Mouse (Mus musculus) neural tube, embryonic 13.5 days (tissue): ENCODE measurements around the gene Tulp2. TPM values are rescaled to one million over a fixed set of nuclear protein-coding genes. Genes with fewer than 3 reads are reported as not detected.
"Not testable (repeated sequence)": the region's sequence is repeated elsewhere in the genome, so short reads cannot be mapped to it uniquely, and the experiment has no call there.

Experiments used
- ATAC-seq: fragments of 200-750 bp; cut with Nextera tagmentation; 2 replicates; pipeline ENCODE4 v1.8.0; 2017; ENCODE audit warnings: low read depth, mild to moderate bottlenecking, moderate TSS enrichment, moderate library complexity
- H3K27ac ChIP-seq: fragments of 300-500 bp; sonication (generic); replicated peaks from 2 replicates; pipeline ENCODE4 v1.5.1; 2015; ENCODE audit warnings: moderate library complexity, mild to moderate bottlenecking, inconsistent platforms
- H3K27me3 ChIP-seq: fragments of 300-500 bp; sonication (generic); 2 replicates; pipeline ENCODE4 v1.6.1; 2015; ENCODE audit warnings: mild to moderate bottlenecking, inconsistent platforms
- H3K36me3 ChIP-seq: fragments of 300-500 bp; sonication (generic); 2 replicates; pipeline ENCODE4 v1.6.1; 2015; ENCODE audit warnings: mild to moderate bottlenecking, inconsistent platforms
- H3K4me1 ChIP-seq: fragments of 300-500 bp; sonication (generic); replicated peaks from 2 replicates; pipeline ENCODE4 v1.6.1; 2015; ENCODE audit warnings: inconsistent platforms
- H3K4me2 ChIP-seq: fragments of 300-500 bp; sonication (generic); 2 replicates; pipeline ENCODE4 v1.6.1; 2015; ENCODE audit warnings: inconsistent platforms, mild to moderate bottlenecking, moderate library complexity
- H3K4me3 ChIP-seq: fragments of 300-500 bp; sonication (generic); 2 replicates; pipeline ENCODE4 v1.5.1; 2015; ENCODE audit warnings: mild to moderate bottlenecking, inconsistent platforms
- H3K9ac ChIP-seq: fragments of 300-500 bp; sonication (generic); 2 replicates; pipeline ENCODE4 v1.6.1; 2015; ENCODE audit warnings: moderate library complexity, mild to moderate bottlenecking, inconsistent platforms
- H3K9me3 ChIP-seq: fragments of 300-500 bp; sonication (generic); 2 replicates; pipeline ENCODE4 v1.6.1; 2016; ENCODE audit warnings: inconsistent platforms
- WGBS: fragments of 180-500 bp; shearing (Covaris S2); methylation state at CpG from one replicate; pipeline ENCODE4 v1.1.7; 2015; 5-methylcytosine and 5-hydroxymethylcytosine counted together
- polyA plus RNA-seq: library from polyadenylated mRNA; unstranded; fragments of >200 nt; fragmentation: Nextera tagmentation; extraction: Ambion mirVana; gene quantifications from 2 replicates; pipeline ENCODE4 v1.2.1, GENCODE M21; 2015

The Tulp2 gene
- polyA plus RNA-seq, 1 experiment from 2014 or later: 0.13 TPM

GRCm38 (mm10) chr7:45519345-45520120, 37.9 kb downstream of the Tulp2 start:
- no peak overlapping the region for H3K4me2 ChIP-seq
- no peaks in the 10 kb centered on the region for H3K27me3 ChIP-seq
- ATAC-seq: no peak
- H3K9ac ChIP-seq: no peak overlapping the region
- no peaks in the 10 kb centered on the region for H3K9me3 ChIP-seq
- peaks cover 23% of the 10 kb centered on the region for H3K4me1 ChIP-seq
- 0 out of 2 replicates have a peak, but pooled peaks cover 3% of the 10 kb centered on the region for H3K36me3 ChIP-seq
- H3K4me3 ChIP-seq: no peak overlapping the region
- H3K27ac ChIP-seq: no peak overlapping the region
- WGBS: 64% methylated on average over 8 of the region's 8 CpGs

- WGBS: 97% methylated on average over 7 of the region's 7 CpGs
- no peak for ATAC-seq
- H3K36me3 ChIP-seq: 0 out of 2 replicates have a peak, but pooled peaks cover 3% of the 10 kb centered on the region
- peaks cover 34% of the 10 kb centered on the region for H3K4me1 ChIP-seq
- H3K27ac ChIP-seq: no peak overlapping the region
- H3K27me3 ChIP-seq: no peaks in the 10 kb centered on the region
- no peak overlapping the region for H3K9ac ChIP-seq
- H3K4me3 ChIP-seq: no peak overlapping the region
- H3K9me3 ChIP-seq: no peaks in the 10 kb centered on the region
- no peak overlapping the region for H3K4me2 ChIP-seq
Measured at GRCm38 (mm10) chr7:45520605-45521004, 38.9 kb downstream of the Tulp2 start.

DNA sequence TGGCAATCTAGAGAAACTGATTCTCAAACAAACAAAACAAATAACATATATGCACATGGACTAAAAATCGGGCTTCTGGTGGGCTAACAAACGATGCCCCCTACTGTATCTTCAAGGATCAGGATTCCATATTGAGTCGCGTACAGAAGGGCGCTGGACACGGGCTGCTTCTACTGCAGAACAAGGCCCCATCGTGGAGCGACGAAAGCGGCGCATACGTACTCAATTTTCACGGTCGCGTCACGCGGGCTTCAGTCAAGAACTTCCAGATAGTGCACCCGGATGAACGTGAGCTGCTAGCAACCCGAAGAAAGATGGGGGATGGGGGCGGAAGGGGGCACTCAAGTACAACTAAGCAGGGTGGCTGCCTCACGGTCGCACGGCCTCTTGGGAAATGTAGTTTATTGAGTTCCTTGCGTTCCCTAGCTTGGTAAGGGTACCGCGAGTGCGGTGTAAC, 40.1 kb downstream of the Tulp2 start:
- peak overlapping the region; percentile 88 for H3K27ac ChIP-seq
- under 1% methylated on average over 28 of the region's 28 CpGs for WGBS
- H3K27me3 ChIP-seq: no peaks in the 10 kb centered on the region
- H3K4me1 ChIP-seq: peaks cover 37% of the 10 kb centered on the region
- 0 out of 2 replicates have a peak, but pooled peaks cover 3% of the 10 kb centered on the region for H3K36me3 ChIP-seq
- H3K4me3 ChIP-seq: peak overlapping the region; percentile 48
- H3K9me3 ChIP-seq: no peaks in the 10 kb centered on the region
- peak overlapping the region; percentile 58 for H3K4me2 ChIP-seq
- peak overlapping the region; percentile 72 for H3K9ac ChIP-seq
- ATAC-seq: peak; percentile 63

- H3K27me3 ChIP-seq: no peaks in the 10 kb centered on the region
- peak overlapping the region; percentile 58 for H3K4me2 ChIP-seq
- no peak for ATAC-seq
- H3K4me3 ChIP-seq: peak overlapping the region; percentile 48
- peaks cover 37% of the 10 kb centered on the region for H3K4me1 ChIP-seq
- peak overlapping the region; percentile 72; the same call in 1 of the 2 replicates for H3K9ac ChIP-seq
- H3K9me3 ChIP-seq: no peaks in the 10 kb centered on the region
- H3K36me3 ChIP-seq: 0 out of 2 replicates have a peak, but pooled peaks cover 3% of the 10 kb centered on the region
- WGBS: 57% methylated on average over 16 of the region's 16 CpGs
- peak overlapping the region; percentile 88; the same call in 1 of the 2 replicates for H3K27ac ChIP-seq
Measured at GRCm38 (mm10) chr7:45522194-45522752, 40.6 kb downstream of the Tulp2 start.

DNA sequence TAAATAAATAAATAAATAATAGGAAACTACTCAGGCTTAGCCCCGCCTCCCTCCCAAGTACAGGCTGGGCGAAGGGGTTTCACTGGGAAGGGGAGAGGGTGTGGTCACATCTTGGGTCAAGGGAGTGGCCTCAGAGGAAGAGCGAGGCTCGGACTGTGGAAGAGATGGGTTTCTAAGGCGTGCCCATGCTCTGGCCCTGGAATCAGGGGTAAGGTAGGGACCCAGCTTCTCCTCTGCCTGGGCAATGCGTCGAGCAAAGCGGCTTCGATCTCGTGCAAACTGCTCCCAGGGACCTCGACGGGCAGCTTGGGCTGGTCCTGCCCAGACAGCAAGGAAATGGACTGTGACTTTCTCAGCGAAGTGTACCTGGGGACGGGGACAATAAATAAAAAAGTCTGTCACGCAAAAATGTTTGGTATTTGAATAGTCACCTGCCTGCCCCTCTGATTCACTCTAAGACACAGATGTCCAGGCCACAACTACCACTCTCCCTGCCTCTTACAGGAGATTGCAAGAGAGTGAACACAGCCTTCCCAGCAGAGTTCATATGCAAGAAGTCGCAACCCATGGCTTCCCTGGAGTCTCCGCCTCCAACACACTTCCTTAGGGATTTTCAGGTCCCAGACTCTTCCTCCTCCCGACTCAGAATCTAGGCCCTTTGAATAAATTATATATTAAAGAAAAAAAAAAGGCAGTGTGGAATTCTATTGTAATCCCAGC, 41.4 kb downstream of the Tulp2 start:
- H3K4me2 ChIP-seq: peak overlapping the region; percentile 33
- no peak overlapping the region for H3K9ac ChIP-seq

GRCm38 (mm10) chr7:45523678-45524170, 42.0 kb downstream of the Tulp2 start:
- H3K4me1 ChIP-seq: peaks cover 37% of the 10 kb centered on the region
- 0 out of 2 replicates have a peak, but pooled peaks cover 3% of the 10 kb centered on the region for H3K36me3 ChIP-seq
- H3K4me3 ChIP-seq: no peak overlapping the region
- no peaks in the 10 kb centered on the region for H3K9me3 ChIP-seq
- H3K27me3 ChIP-seq: no peaks in the 10 kb centered on the region
- ATAC-seq: no peak
- H3K27ac ChIP-seq: no peak overlapping the region
- peak overlapping the region; percentile 54; the same call in 1 of the 2 replicates for H3K9ac ChIP-seq
- WGBS: 82% methylated on average over 13 of the region's 13 CpGs
- peak overlapping the region; percentile 33 for H3K4me2 ChIP-seq

More for the DNA sequence above, 41.4 kb downstream of the Tulp2 start:
- ATAC-seq: no peak
- no peaks in the 10 kb centered on the region for H3K9me3 ChIP-seq
- H3K36me3 ChIP-seq: 0 out of 2 replicates have a peak, but pooled peaks cover 3% of the 10 kb centered on the region
- 75% methylated on average over 18 of the region's 18 CpGs for WGBS
- peaks cover 37% of the 10 kb centered on the region for H3K4me1 ChIP-seq
- H3K27me3 ChIP-seq: no peaks in the 10 kb centered on the region
- H3K4me3 ChIP-seq: peak overlapping the region; percentile 10; the same call in 1 of the 2 replicates
- H3K27ac ChIP-seq: no peak overlapping the region

- H3K9me3 ChIP-seq: no peaks in the 10 kb centered on the region
- H3K27ac ChIP-seq: peak overlapping the region; percentile 89
- peak overlapping the region; percentile 88 for H3K9ac ChIP-seq
- H3K4me1 ChIP-seq: peaks cover 37% of the 10 kb centered on the region
- no peaks in the 10 kb centered on the region for H3K27me3 ChIP-seq
- 0 out of 2 replicates have a peak, but pooled peaks cover 3% of the 10 kb centered on the region for H3K36me3 ChIP-seq
- peak overlapping the region; percentile 84 for H3K4me2 ChIP-seq
- ATAC-seq: 0 out of 2 replicates have a peak, but pooled peaks have one; percentile 1
- H3K4me3 ChIP-seq: peak overlapping the region; percentile 77
- 34% methylated on average over 12 of the region's 12 CpGs for WGBS
Measured at GRCm38 (mm10) chr7:45524841-45525621, 43.4 kb downstream of the Tulp2 start.

- Histone ChIP-seq H3K4me2 (peak within 1 kb of the TSS; percentile 84), H3K27ac (peak within 1 kb of the TSS; percentile 89), H3K4me3 (peak within 1 kb of the TSS; percentile 77), H3K9ac (peak within 1 kb of the TSS; percentile 88), H3K9me3 (no peaks in the 10 kb centered on the region), H3K27me3 (no peaks in the 10 kb centered on the region), H3K4me1 (peaks cover 37% of the 10 kb centered on the region), H3K36me3 (0 out of 2 replicates have a peak, but pooled peaks cover 3% of the 10 kb centered on the region)
- WGBS: under 1% methylated on average over 54 of the region's 54 CpGs
- ATAC-seq: peak; percentile 73
Measured at GRCm38 (mm10) chr7:45525809-45526473, 44.3 kb downstream of the Tulp2 start, which contains the start of the genes Ppp1r15a and Plekha4. Gene Ppp1r15a (minus strand): TSS chr7:45526268. Gene Plekha4 (plus strand): TSS chr7:45526330.

GRCm38 (mm10) chr7:45526474-45527120, 44.9 kb downstream of the Tulp2 start:
- peaks cover 32% of the 10 kb centered on the region for H3K4me1 ChIP-seq
- peak overlapping the region; percentile 77 for H3K4me3 ChIP-seq
- 0 out of 2 replicates have a peak, but pooled peaks cover 3% of the 10 kb centered on the region for H3K36me3 ChIP-seq
- H3K9me3 ChIP-seq: no peaks in the 10 kb centered on the region
- ATAC-seq: no peak
- peak overlapping the region; percentile 89 for H3K27ac ChIP-seq
- peak overlapping the region; percentile 84 for H3K4me2 ChIP-seq
- no peaks in the 10 kb centered on the region for H3K27me3 ChIP-seq
- 26% methylated on average over 7 of the region's 7 CpGs for WGBS
- peak overlapping the region; percentile 88 for H3K9ac ChIP-seq

- H3K4me3 ChIP-seq, H3K9ac ChIP-seq, H3K27me3 ChIP-seq, H3K36me3 ChIP-seq, H3K9me3 ChIP-seq, H3K27ac ChIP-seq, H3K4me2 ChIP-seq, ATAC-seq: not testable (repeated sequence)
- H3K4me1 ChIP-seq: peaks cover 30% of the 10 kb centered on the region
- WGBS: 90% methylated on average over 6 of the region's 6 CpGs
Measured at GRCm38 (mm10) chr7:45527169-45527568, 45.5 kb downstream of the Tulp2 start.
